Comparison of ENCODE assay signal across 21 mouse cellular contexts in the genomic region with DNA sequence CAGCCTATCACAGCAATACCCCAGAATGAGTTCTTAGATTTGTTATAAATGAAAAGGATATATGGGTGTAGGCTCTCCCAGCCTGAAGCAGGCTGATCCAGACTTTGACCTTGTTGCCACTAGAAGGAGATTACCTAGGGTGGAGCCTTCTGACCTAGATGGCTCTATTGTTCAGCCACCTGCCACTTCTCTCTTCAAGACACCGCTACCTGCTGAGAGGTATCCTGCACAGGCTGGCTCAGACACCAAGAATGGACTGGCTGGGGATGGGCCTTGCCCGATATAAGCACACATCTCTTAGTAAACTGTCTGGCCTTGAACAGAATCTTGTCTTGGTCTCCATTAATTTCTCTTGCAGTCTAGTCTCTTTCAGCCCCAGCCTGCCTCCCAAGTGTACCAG.
A peak's percentile ranks its signal among the peaks of the same experiment; 100 is the strongest.
DNase-seq lines count a peak whose midpoint lies in the region; TF ChIP-seq lines count a peak whose summit lies in the region.
"Had no signal": no experiment of that assay in that cellular context is flagged by ENCODE, and none has a peak within 500 bp of the region (broad histone marks: within the 10 kb centered on the region; RNA-seq: fewer than 3 reads in every experiment).

No protein-coding gene starts in this region.

- H3K4me3 ChIP-seq in ES-Bruce4 (ENCODE audit: low read depth, low read length): no peak overlapping the region
- H3K4me3 ChIP-seq in gastrocnemius, adult 2 months: no peak overlapping the region
- H3K4me3 ChIP-seq: embryonic facial prominence, embryonic 10.5 days; embryonic facial prominence, embryonic 12.5 days; forebrain, embryonic 13.5 days; forebrain, embryonic 15.5 days had no signal

- H3K4me1 ChIP-seq in ES-Bruce4 (ENCODE audit: control insufficient read depth, insufficient read depth, low read length): no peaks in the 10 kb centered on the region
- H3K4me1 ChIP-seq: embryonic facial prominence, embryonic 10.5 days; embryonic facial prominence, embryonic 12.5 days; forebrain, embryonic 13.5 days; forebrain, embryonic 15.5 days had no signal

- DNase-seq in ES-CJ7 (ENCODE audit: low read depth, low spot score) (peak; percentile 98), R1 (ENCODE audit: low read depth, low spot score) (peak; percentile 97), ZHBTc4 (ENCODE audit: low read depth, low spot score) (peak; percentile 95)
- DNase-seq in gastrocnemius, adult 2 months: no peak
- no peak for DNase-seq in Muller cell, postnatal 12 days (ENCODE audit: inconsistent ontology term)
- no peak for DNase-seq in cerebellum, adult 11-12 months
- DNase-seq: adrenal gland, adult 8-10 months; adrenal gland, postnatal 14 days; adrenal gland, postnatal 36 days; cerebellum, adult 18-20 months; cerebellum, adult 8-10 months; cerebellum, adult 9-11 months; cerebellum, postnatal 14 days; cerebellum, postnatal 36 days; forebrain, postnatal 0 days had no signal

- H3K9me3 ChIP-seq in ES-Bruce4 (replicated peaks; ENCODE audit: control insufficient read depth, insufficient read depth, low read length, poor library complexity, severe bottlenecking): 0 out of 2 replicates have a peak, but pooled peaks cover 4% of the 10 kb centered on the region
- H3K9me3 ChIP-seq: embryonic facial prominence, embryonic 10.5 days; embryonic facial prominence, embryonic 12.5 days; forebrain, embryonic 13.5 days; forebrain, embryonic 15.5 days; G1E had no signal

- no peak overlapping the region for H3K9ac ChIP-seq in ES-Bruce4 (ENCODE audit: low read depth, poor library complexity, severe bottlenecking)
- H3K9ac ChIP-seq: embryonic facial prominence, embryonic 12.5 days; forebrain, embryonic 13.5 days; forebrain, embryonic 15.5 days; forebrain, postnatal 0 days had no signal

- no peaks in the 10 kb centered on the region for H3K27me3 ChIP-seq in ES-Bruce4 (ENCODE audit: control insufficient read depth, insufficient read depth, low read length, poor library complexity, severe bottlenecking)
- H3K27me3 ChIP-seq: embryonic facial prominence, embryonic 12.5 days; forebrain, embryonic 13.5 days; forebrain, embryonic 15.5 days had no signal

- H3K36me3 ChIP-seq in ES-Bruce4 (ENCODE audit: control insufficient read depth, insufficient read depth, low read length, poor library complexity, severe bottlenecking): peaks cover 2% of the 10 kb centered on the region; the same call in 1 of the 2 replicates
- H3K36me3 ChIP-seq: embryonic facial prominence, embryonic 10.5 days; embryonic facial prominence, embryonic 12.5 days; forebrain, embryonic 15.5 days; G1E had no signal

- no peak for TF ChIP-seq CTCF in ES-Bruce4 (IDR thresholded peaks at IDR 0.05; ENCODE audit: low read depth, low read length)
- no peak for TF ChIP-seq CTCF in gastrocnemius, adult 2 months (IDR thresholded peaks at IDR 0.05)

- peak; percentile 99 for TF ChIP-seq EP300 in ES-Bruce4 (IDR thresholded peaks at IDR 0.05; ENCODE audit: insufficient read depth, low read depth, low read length)

- H3K27ac ChIP-seq in ES-Bruce4 (ENCODE audit: insufficient read depth, low read length): peak overlapping the region; percentile 98
- H3K27ac ChIP-seq in gastrocnemius, adult 2 months: no peak overlapping the region
- H3K27ac ChIP-seq: embryonic facial prominence, embryonic 10.5 days; embryonic facial prominence, embryonic 12.5 days; forebrain, embryonic 13.5 days; forebrain, embryonic 15.5 days had no signal

- intact Hi-C loops in gastrocnemius, adult 2 months (cut with DNase I): no loop called here

- no peak for TF ChIP-seq POLR2A in ES-Bruce4 (IDR thresholded peaks at IDR 0.05; ENCODE audit: insufficient read depth, low read length)

Comparison
In these comparisons a context has a peak if more than half of its experiments do, and no peak if none do; other contexts are left out.
1. DNase-seq: peak in ES-CJ7 (single experiment), R1 (single experiment) and ZHBTc4 (single experiment); none in gastrocnemius, adult 2 months (single experiment), Muller cell, postnatal 12 days (single experiment) and cerebellum, adult 11-12 months (single experiment).